Mouse (Mus musculus) cerebellum, adult 9-11 months (tissue): ENCODE measurements around the gene Olfr6.
"Not testable (repeated sequence)": the region's sequence is repeated elsewhere in the genome, so short reads cannot be mapped to it uniquely, and the experiment has no call there.

Experiments used
- DNase-seq: peaks from one replicate; pipeline ENCODE4 v3.0.0; 2022

The Olfr6 gene

GRCm38 (mm10) chr7:106963837-106964236 is at the start of gene Olfr6:
Gene Olfr6 (minus strand): TSS chr7:106963937.
- no peak for DNase-seq

GRCm38 (mm10) chr7:107005972-107006371 is 42.2 kb upstream of the Olfr6 start, which contains the start of gene Olfr2:
Gene Olfr2 (minus strand): TSS chr7:107006072.
- no peak for DNase-seq

- no peak for DNase-seq
These were observed 40.4 kb upstream of the Olfr6 start for GRCm38 (mm10) chr7:107004169-107004568.

- no peak for DNase-seq
These were observed 37.1 kb upstream of the Olfr6 start for GRCm38 (mm10) chr7:107000798-107001197.

- no peak for DNase-seq
These were observed 21.5 kb upstream of the Olfr6 start for GRCm38 (mm10) chr7:106985236-106985635.

GRCm38 (mm10) chr7:106975353-106975752 is 11.6 kb upstream of the Olfr6 start, which contains the start of gene Olfr711:
Gene Olfr711 (minus strand): TSS chr7:106975453.
- DNase-seq = no peak

- not testable (repeated sequence) for DNase-seq
These were observed 3.8 kb upstream of the Olfr6 start for GRCm38 (mm10) chr7:106967503-106967902.

- DNase-seq = no peak
These were observed 15.5 kb downstream of the Olfr6 start, which contains the start of gene Olfr710 for GRCm38 (mm10) chr7:106948212-106948611. Gene Olfr710 (minus strand): TSS chr7:106948312.

- no peak for DNase-seq
These were observed 31.6 kb downstream of the Olfr6 start, which contains the start of gene Olfr709-ps1 for GRCm38 (mm10) chr7:106932119-106932518. Gene Olfr709-ps1 (minus strand): TSS chr7:106932219.

- not testable (repeated sequence) for DNase-seq
These were observed 42.8 kb downstream of the Olfr6 start for GRCm38 (mm10) chr7:106920961-106921360.

GRCm38 (mm10) chr7:106907676-106908075 is 56.1 kb downstream of the Olfr6 start, which contains the start of gene Olfr1532-ps1:
Gene Olfr1532-ps1 (plus strand): TSS chr7:106908001.
- no peak for DNase-seq
